Mouse (Mus musculus): ENCODE measurements around the gene Gm20388.

Gene Gm20388

DNA sequence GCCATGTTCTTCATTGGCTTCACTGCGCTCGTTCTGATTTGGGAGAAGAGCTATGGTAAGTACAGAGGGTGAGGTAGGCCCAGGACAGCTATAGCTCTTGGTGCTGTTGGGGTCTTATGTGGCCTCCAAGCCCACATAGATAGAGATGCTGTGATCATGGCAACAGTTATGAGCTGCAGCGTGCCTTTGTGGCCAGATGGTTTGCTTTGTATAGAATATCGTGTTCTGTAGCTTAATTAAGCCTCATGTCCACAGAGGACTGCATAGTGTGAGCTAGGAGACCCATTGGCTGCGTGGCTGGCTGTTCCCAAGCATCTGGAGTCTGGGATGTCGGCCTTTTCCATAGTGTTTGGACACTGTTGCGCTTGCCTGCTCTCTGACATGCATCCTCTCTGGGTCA, 762.7 kb downstream of the Gm20388 start:
- intact Hi-C loops (cut with DNase I) = no loop called here

DNA sequence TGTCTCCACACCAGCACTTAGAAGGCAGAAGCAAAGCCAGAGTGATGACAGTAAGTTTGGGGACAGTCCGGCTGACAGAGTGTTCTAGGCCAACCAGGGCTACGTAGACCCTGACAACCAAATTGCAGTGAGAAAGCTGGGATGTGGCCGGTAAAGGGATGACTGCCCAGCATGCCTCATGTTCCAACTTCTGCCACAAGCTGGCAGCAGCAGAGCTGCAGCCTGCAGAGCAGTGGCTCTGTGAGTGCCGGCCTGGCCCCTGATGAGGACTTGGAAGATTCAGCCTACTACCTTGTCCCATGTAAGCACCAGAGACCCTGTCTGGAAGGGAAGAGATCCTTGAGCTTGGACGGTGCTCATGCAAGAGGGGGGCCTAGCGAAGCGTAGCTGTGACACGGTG, 765.1 kb downstream of the Gm20388 start:
- intact Hi-C loops (cut with DNase I) = no loop called here

- intact Hi-C loops (cut with DNase I) = no loop called here
Measured at GRCm38 (mm10) chr8:120678447-120678846, 767.8 kb downstream of the Gm20388 start.

GRCm38 (mm10) chr8:120679629-120680387, 769.2 kb downstream of the Gm20388 start:
- intact Hi-C loops (cut with DNase I) = loop anchor here (1.0 to 5.0 kb wide), 3 partner anchors 57 to 412 kb away; partner anchors contain the start of gene Irf8

- intact Hi-C loops (cut with DNase I) = loop anchor here (1.0 to 5.0 kb wide), 3 partner anchors 57 to 412 kb away; partner anchors contain the start of gene Irf8
Measured at GRCm38 (mm10) chr8:120680405-120680804, 769.8 kb downstream of the Gm20388 start.

- intact Hi-C loops (cut with DNase I) = loop anchor here (5.0 kb wide), 2 partner anchors 56 to 411 kb away; partner anchors contain the start of gene Irf8
Measured at GRCm38 (mm10) chr8:120681113-120681512, 770.5 kb downstream of the Gm20388 start.

DNA sequence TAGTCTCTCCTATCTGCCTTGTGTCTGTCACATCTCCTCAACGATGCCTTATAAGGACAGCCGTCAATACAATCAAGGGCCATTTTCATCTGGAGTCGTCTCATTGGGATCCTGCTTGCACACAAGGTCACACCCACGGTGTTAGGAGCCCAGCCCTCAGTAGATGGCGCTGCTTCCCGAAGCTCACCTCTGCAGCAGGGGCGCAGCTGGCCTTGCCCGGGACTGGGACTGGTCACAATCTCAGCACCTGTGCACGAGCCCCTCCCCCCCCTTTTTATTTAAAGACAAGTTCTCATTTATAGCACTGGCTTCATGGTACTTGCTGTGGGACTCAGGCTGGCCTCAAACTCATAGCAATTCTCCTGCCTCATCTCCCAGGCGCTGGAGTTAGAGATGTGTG, 773.0 kb downstream of the Gm20388 start:
- intact Hi-C loops (cut with DNase I) = loop anchor here (5.0 kb wide), 2 partner anchors 54 to 409 kb away; partner anchors contain the start of gene Irf8

GRCm38 (mm10) chr8:120684082-120684481, 773.4 kb downstream of the Gm20388 start:
- intact Hi-C loops (cut with DNase I) = loop anchor here (5.0 kb wide), 2 partner anchors 53 to 408 kb away; partner anchors contain the start of gene Irf8

DNA sequence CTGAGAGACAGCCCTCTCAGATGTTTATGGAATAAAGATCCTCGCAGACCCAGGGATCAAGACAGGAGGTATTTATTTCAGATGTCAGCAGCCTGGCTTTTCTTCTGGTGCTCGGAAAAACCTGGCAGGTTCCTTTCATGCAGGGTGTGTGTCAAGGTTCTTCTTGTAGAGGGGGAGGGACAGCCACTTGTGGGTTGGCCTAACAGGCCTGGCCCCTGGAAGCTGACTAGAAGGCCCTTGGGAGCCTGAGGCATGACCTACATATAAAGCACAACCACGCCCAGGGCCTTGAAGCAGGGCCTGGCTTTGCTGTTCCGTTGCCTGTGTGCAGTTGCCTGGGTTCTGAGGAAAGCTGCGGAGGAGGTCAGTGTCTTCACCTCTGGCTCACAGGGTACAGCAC, 774.5 kb downstream of the Gm20388 start:
- intact Hi-C loops (cut with DNase I) = no loop called here

DNA sequence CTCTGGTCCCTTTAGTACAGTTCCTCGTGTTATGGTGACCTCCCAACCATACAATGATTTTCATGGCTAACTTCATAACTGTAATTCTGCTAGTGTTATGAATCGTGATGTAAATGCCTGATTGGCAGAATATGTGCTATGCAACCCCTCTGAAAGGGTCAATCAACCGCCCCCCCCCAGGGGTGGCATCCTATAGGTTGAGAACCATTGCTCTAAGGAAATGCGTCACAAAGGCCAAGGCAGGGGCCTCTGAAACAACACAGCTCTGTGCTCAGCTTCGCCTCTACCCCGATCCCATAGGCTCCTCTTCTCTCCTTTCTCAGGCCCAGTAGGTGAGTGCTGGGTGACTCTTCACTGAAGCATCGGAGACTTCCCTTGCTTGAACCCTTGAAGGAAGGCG, 775.0 kb downstream of the Gm20388 start:
- intact Hi-C loops (cut with DNase I) = no loop called here

GRCm38 (mm10) chr8:120686051-120686450, 775.4 kb downstream of the Gm20388 start:
- intact Hi-C loops (cut with DNase I) = no loop called here

GRCm38 (mm10) chr8:120686576-120686975, 775.9 kb downstream of the Gm20388 start:
- intact Hi-C loops (cut with DNase I) = no loop called here

GRCm38 (mm10) chr8:120687786-120688185, 777.1 kb downstream of the Gm20388 start:
- intact Hi-C loops (cut with DNase I) = no loop called here

- intact Hi-C loops (cut with DNase I) = no loop called here
Measured at GRCm38 (mm10) chr8:120688511-120688910, 777.9 kb downstream of the Gm20388 start.

- intact Hi-C loops (cut with DNase I) = no loop called here
Measured at GRCm38 (mm10) chr8:120692934-120693333, 782.3 kb downstream of the Gm20388 start.

DNA sequence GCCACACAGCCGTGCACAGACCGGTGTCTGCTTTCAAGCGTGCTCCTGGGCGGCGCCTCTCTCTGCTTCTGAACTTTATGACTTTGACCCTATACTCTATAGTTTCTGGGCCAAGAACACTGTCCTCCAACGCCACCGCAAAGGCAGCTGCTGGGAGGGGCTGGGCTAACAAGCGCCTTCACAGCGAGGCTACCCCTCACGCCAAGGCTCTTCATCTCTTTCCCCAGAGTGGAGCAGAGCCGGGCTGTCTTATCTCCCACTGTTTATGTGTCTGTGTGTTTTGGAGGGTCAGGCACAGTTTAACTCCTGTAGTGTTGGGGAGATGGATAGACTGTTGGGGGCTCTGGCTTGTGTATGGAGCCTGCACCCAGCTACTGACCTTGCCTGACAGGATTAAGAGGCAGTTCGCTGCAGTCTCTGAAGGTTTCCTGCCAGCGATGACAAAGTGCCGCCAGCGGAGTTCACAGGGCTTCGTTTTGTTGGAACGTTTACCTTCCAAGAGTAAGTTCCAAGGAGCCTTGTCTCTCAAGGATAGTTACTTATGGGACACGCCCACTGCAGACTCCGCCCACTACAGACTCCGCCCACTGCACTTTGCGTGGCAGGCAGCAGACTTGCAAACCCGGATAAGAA, 783.3 kb downstream of the Gm20388 start:
- intact Hi-C loops (cut with DNase I) = no loop called here

GRCm38 (mm10) chr8:120696401-120697153, 785.9 kb downstream of the Gm20388 start:
- intact Hi-C loops (cut with DNase I) = no loop called here

- intact Hi-C loops (cut with DNase I) = no loop called here
Measured at GRCm38 (mm10) chr8:120697154-120697978, 786.7 kb downstream of the Gm20388 start.

DNA sequence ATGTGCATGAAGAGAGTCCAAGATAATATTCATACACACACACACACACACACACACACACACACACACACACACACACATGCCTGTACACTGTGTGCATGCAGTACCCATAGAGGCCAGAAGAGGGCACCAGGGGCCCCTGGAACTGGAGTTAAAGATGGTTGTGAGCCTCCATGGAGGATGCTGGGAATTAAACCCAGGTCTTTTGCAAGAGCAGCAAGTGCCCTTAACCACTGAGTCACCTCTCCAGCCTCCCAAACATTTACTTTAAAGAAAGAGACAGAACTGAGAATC, 787.3 kb downstream of the Gm20388 start:
- intact Hi-C loops (cut with DNase I) = no loop called here

- intact Hi-C loops (cut with DNase I) = no loop called here
Measured at GRCm38 (mm10) chr8:120698426-120698825, 787.8 kb downstream of the Gm20388 start.

DNA sequence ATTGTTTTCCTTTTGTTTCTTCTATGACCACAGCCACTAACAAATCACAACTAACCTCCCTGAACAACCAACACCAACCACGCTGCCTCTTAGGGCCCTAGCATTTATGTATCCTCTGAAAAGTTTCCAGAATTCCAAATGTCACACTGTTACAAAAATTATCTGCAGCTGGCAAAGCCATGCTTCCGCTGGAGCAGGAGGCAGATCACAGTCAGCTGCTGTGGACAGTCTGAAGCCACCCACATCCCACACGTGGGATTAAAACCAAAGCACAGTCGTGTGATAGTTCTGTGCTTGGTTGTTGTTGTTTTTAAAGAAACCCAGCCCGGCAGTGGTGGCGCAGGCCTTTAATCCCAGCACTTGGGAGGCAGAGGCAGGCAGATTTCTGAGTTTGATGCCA, 788.4 kb downstream of the Gm20388 start:
- intact Hi-C loops (cut with DNase I) = no loop called here

Data from adrenal gland (tissue).